In the genomic region with DNA sequence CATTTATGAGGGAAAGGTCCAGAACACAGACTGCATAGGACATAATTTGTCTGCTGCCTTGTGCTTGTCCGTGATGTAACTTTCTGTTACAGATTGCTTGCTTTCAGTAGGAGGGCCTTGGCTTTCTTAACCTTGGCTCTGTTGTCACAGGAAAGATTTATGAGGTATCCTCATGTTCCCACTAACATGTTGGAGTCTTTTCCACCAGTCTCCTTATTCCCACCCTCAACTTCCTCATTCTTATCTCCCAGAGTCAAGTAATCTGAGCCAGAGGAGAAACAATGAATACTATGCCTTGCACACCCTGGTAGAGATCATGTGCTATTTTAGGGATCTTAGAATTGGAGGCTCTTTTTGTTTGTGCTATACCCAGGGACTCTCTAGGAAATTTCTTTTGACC, we compare ENCODE assay signal across 8 mouse cellular contexts. TPM values are rescaled to one million over a fixed set of nuclear protein-coding genes. Genes with fewer than 3 reads are reported as not detected.
DNase-seq lines count a peak whose midpoint lies in the region; ATAC-seq lines count a peak whose summit lies in the region.

No protein-coding gene starts in this region.

- no peaks in the 10 kb centered on the region for H3K36me3 ChIP-seq in midbrain, embryonic 16.5 days (ENCODE audit: control insufficient read depth, insufficient read depth, low read length)
- H3K36me3 ChIP-seq in midbrain, embryonic 13.5 days, result no peaks in the 10 kb centered on the region
- H3K36me3 ChIP-seq in kidney, embryonic 15.5 days, result no peaks in the 10 kb centered on the region
- no peaks in the 10 kb centered on the region for H3K36me3 ChIP-seq in stomach, embryonic 15.5 days

- H3K4me2 ChIP-seq in midbrain, embryonic 16.5 days (ENCODE audit: low read length), result no peak overlapping the region
- no peak overlapping the region for H3K4me2 ChIP-seq in midbrain, embryonic 13.5 days (replicated peaks)
- H3K4me2 ChIP-seq in kidney, embryonic 15.5 days, result 0 out of 2 replicates have a peak overlapping the region, but pooled peaks have one; percentile 28
- peak overlapping the region; percentile 22; the same call in 1 of the 2 replicates for H3K4me2 ChIP-seq in stomach, embryonic 15.5 days

- 73% methylated on average over 1 of the region's 1 CpGs for WGBS in midbrain, embryonic 16.5 days
- 76% methylated on average over 1 of the region's 1 CpGs for WGBS in midbrain, embryonic 13.5 days
- WGBS in kidney, embryonic 15.5 days, result 5% methylated on average over 1 of the region's 1 CpGs
- 10% methylated on average over 1 of the region's 1 CpGs for WGBS in stomach, embryonic 15.5 days

- H3K4me3 ChIP-seq in midbrain, embryonic 16.5 days (ENCODE audit: low read depth, low read length), result no peak overlapping the region
- no peak overlapping the region for H3K4me3 ChIP-seq in midbrain, embryonic 13.5 days (replicated peaks)
- no peak overlapping the region for H3K4me3 ChIP-seq in kidney, embryonic 15.5 days (replicated peaks)
- H3K4me3 ChIP-seq in stomach, embryonic 15.5 days (replicated peaks), result no peak overlapping the region

- H3K4me1 ChIP-seq in midbrain, embryonic 16.5 days (ENCODE audit: control insufficient read depth, insufficient read depth, low read length), result peaks cover 20% of the 10 kb centered on the region
- H3K4me1 ChIP-seq in midbrain, embryonic 13.5 days (replicated peaks), result peaks cover 56% of the 10 kb centered on the region
- peaks cover 66% of the 10 kb centered on the region for H3K4me1 ChIP-seq in kidney, embryonic 15.5 days
- H3K4me1 ChIP-seq in stomach, embryonic 15.5 days, result peaks cover 40% of the 10 kb centered on the region

- ATAC-seq in midbrain, embryonic 16.5 days, result no peak
- no peak for ATAC-seq in midbrain, embryonic 13.5 days
- ATAC-seq in kidney, embryonic 15.5 days (replicated peaks; ENCODE audit: low FRiP score), result peak; percentile 84
- peak; percentile 65 for ATAC-seq in stomach, embryonic 15.5 days (ENCODE audit: insufficient read depth, low FRiP score, low read depth)
- ATAC-seq in inflammation-experienced regulatory T-cells, adult 6 months, result no peak

- no peak overlapping the region for H3K9ac ChIP-seq in midbrain, embryonic 16.5 days (ENCODE audit: low read depth, low read length)
- no peak overlapping the region for H3K9ac ChIP-seq in midbrain, embryonic 13.5 days (replicated peaks)
- no peak overlapping the region for H3K9ac ChIP-seq in kidney, embryonic 15.5 days
- no peak overlapping the region for H3K9ac ChIP-seq in stomach, embryonic 15.5 days

- peak; percentile 56 for DNase-seq in fibroblast of lung, adult 2 months (ENCODE audit: low read depth)
- DNase-seq in retina, embryonic 14.5 days (ENCODE audit: low spot score), result no peak
- DNase-seq in right cerebral cortex, postnatal 14 days, result no peak

- no peaks in the 10 kb centered on the region for H3K9me3 ChIP-seq in midbrain, embryonic 16.5 days (replicated peaks; ENCODE audit: control insufficient read depth, low read length, poor library complexity, severe bottlenecking)
- no peaks in the 10 kb centered on the region for H3K9me3 ChIP-seq in midbrain, embryonic 13.5 days
- H3K9me3 ChIP-seq in kidney, embryonic 15.5 days (replicated peaks), result no peaks in the 10 kb centered on the region
- no peaks in the 10 kb centered on the region for H3K9me3 ChIP-seq in stomach, embryonic 15.5 days

- H3K27me3 ChIP-seq in midbrain, embryonic 16.5 days (ENCODE audit: control insufficient read depth, insufficient read depth, low read depth, low read length), result no peaks in the 10 kb centered on the region
- no peaks in the 10 kb centered on the region for H3K27me3 ChIP-seq in midbrain, embryonic 13.5 days
- H3K27me3 ChIP-seq in kidney, embryonic 15.5 days, result no peaks in the 10 kb centered on the region
- no peaks in the 10 kb centered on the region for H3K27me3 ChIP-seq in stomach, embryonic 15.5 days (replicated peaks)

- peak overlapping the region; percentile 23 for H3K27ac ChIP-seq in midbrain, embryonic 16.5 days (ENCODE audit: low read length)
- H3K27ac ChIP-seq in midbrain, embryonic 13.5 days, result no peak overlapping the region
- H3K27ac ChIP-seq in kidney, embryonic 15.5 days, result peak overlapping the region; percentile 89
- H3K27ac ChIP-seq in stomach, embryonic 15.5 days, result peak overlapping the region; percentile 83

RNA-seq across cellular contexts. Expression of a gene that starts 32.9 kb away (rescaled TPM):
- polyA plus RNA-seq in midbrain, embryonic 16.5 days (2015; fragmentation: Nextera tagmentation; extraction: Ambion mirVana), result 0.93 and 1.3 TPM in 2 replicates
- 0.39 and 0.50 TPM in 2 replicates for polyA plus RNA-seq in midbrain, embryonic 13.5 days (2015; fragmentation: Nextera tagmentation; extraction: Ambion mirVana)
- 1.2 and 1.3 TPM in 2 replicates for polyA plus RNA-seq in kidney, embryonic 15.5 days (2015; fragmentation: Nextera tagmentation; extraction: Ambion mirVana)
- 1.2 and 1.7 TPM in 2 replicates for polyA plus RNA-seq in stomach, embryonic 15.5 days (2015; fragmentation: Nextera tagmentation; extraction: Ambion mirVana)
- 1 to 10 TPM in 1 of 3 experiments, under 1 TPM in 2; 0.36 to 1.2 (median 0.95) TPM for polyA plus RNA-seq in inflammation-experienced regulatory T-cells, adult 6 months (2017; shearing (Covaris generic))

RNA-seq across cellular contexts. Expression of a gene that starts 45.9 kb away (rescaled TPM):
- 26.7 and 29.1 TPM in 2 replicates for polyA plus RNA-seq in midbrain, embryonic 16.5 days (2015; fragmentation: Nextera tagmentation; extraction: Ambion mirVana)
- polyA plus RNA-seq in midbrain, embryonic 13.5 days (2015; fragmentation: Nextera tagmentation; extraction: Ambion mirVana), result 28.8 and 29.2 TPM in 2 replicates
- 20.4 and 21.2 TPM in 2 replicates for polyA plus RNA-seq in kidney, embryonic 15.5 days (2015; fragmentation: Nextera tagmentation; extraction: Ambion mirVana)
- polyA plus RNA-seq in stomach, embryonic 15.5 days (2015; fragmentation: Nextera tagmentation; extraction: Ambion mirVana), result 17.7 and 19.8 TPM in 2 replicates
- 10 to 100 TPM; 15.6 to 46.2 (median 33.0) TPM for polyA plus RNA-seq in inflammation-experienced regulatory T-cells, adult 6 months (2017; shearing (Covaris generic))

Comparison
In these comparisons a context has a peak if more than half of its experiments do, and no peak if none do; other contexts are left out.
1. ATAC-seq: peak in kidney, embryonic 15.5 days (single experiment) and stomach, embryonic 15.5 days (single experiment); none in midbrain, embryonic 16.5 days (single experiment), midbrain, embryonic 13.5 days (single experiment) and inflammation-experienced regulatory T-cells, adult 6 months (single experiment).
2. H3K4me2 ChIP-seq: peak in kidney, embryonic 15.5 days (single experiment) and stomach, embryonic 15.5 days (single experiment); none in midbrain, embryonic 16.5 days (single experiment) and midbrain, embryonic 13.5 days (single experiment).